Mouse (Mus musculus): ENCODE results near the gene Adamts9.

The Adamts9 gene

GRCm38 (mm10) chr6:92728084-92728483 lies 215.2 kb downstream of the Adamts9 start:
- DNase-seq (ENCODE audit: low spot score in 2 of 2) = peak; percentile 95

- no peak for DNase-seq (ENCODE audit: low spot score in 2 of 2)
Measured at GRCm38 (mm10) chr6:92727351-92727986, 215.8 kb downstream of the Adamts9 start.

GRCm38 (mm10) chr6:92726121-92726520 lies 217.2 kb downstream of the Adamts9 start:
- DNase-seq (ENCODE audit: low spot score in 2 of 2) = no peak

GRCm38 (mm10) chr6:92724394-92724793 lies 218.9 kb downstream of the Adamts9 start:
- no peak for DNase-seq (ENCODE audit: low spot score in 2 of 2)
